Mouse (Mus musculus) cortical plate, adult 2 months (tissue): ENCODE results near the gene Slco1a6.
"Not testable (repeated sequence)": the region's sequence is repeated elsewhere in the genome, so short reads cannot be mapped to it uniquely, and the experiment has no call there.

ENCODE experiments used
- CTCF ChIP-seq: fragments of 200-500 bp; IDR thresholded peaks from 2 replicates; pipeline ENCODE4 v1.5.1; 2011; ENCODE audit warnings: mild to moderate bottlenecking, control low read depth, low read length; ENCODE audit not compliant: insufficient read depth; ENCODE audit errors: extremely low read depth
- POLR2A ChIP-seq: fragments of 200-500 bp; IDR thresholded peaks from 2 replicates; pipeline ENCODE4 v1.6.1; 2011; ENCODE audit warnings: mild to moderate bottlenecking, low read length, control low read depth; ENCODE audit not compliant: insufficient read depth; ENCODE audit errors: extremely low read depth

GRCm38 (mm10) chr6:142250738-142251307 lies 42.5 kb upstream of the Slco1a6 start:
- TF ChIP-seq POLR2A, CTCF: not testable (repeated sequence)
